Mouse (Mus musculus): Measurements from ENCODE around the gene Slc10a1.
"Not testable (repeated sequence)": the region's sequence is repeated elsewhere in the genome, so short reads cannot be mapped to it uniquely, and the experiment has no call there.

Slc10a1 gene

DNA sequence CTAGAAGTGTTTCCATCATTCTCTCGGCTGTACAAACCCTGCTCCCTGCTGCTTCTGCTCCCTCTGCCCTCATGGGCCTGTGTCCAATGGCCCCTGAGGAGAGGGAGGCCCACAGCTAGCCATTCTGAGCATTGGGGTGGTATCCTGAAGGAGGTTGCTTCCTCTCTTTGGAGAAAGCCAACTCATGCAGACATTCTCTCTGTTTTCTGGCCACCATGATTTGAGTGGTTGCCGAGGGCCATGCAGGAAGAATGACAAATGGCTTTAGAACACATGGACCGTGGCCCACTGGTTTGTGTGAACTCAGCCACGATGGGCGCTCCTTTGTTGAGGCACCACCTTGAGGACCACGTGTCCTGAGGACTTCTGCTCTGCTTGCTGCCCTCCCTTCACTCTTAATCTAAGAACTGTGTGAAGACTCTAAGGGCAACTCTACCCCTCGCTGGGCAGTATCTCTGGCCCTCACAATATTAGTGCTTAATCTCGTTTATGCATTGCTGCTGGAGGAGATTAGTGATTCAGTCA lies 1.7 kb upstream of the Slc10a1 start:
- in situ Hi-C loops (cut with MboI; ENCODE audit: low sequenced_read_pairs), result no loop called here

DNA sequence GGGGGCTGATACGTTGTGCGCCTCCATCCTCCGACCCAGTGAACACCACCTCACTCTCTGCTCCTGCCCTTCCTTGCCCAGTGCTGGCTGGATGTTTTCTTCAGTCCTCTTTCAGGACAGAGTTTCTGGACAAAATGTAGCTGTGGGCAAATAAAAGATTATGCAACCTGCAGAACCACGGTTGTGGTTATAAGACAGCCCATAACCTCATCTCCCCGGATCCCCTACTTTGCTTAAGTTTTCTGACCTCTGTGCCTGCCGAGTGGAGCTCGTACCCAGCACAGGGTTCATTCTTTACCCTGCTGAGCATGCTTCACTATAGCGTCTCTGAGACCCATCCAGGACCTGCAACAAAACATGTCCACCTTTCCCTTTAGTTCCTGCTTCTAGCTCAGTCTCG lies 587 bp downstream of the Slc10a1 start:
- in situ Hi-C loops (cut with MboI; ENCODE audit: low sequenced_read_pairs), result no loop called here

DNA sequence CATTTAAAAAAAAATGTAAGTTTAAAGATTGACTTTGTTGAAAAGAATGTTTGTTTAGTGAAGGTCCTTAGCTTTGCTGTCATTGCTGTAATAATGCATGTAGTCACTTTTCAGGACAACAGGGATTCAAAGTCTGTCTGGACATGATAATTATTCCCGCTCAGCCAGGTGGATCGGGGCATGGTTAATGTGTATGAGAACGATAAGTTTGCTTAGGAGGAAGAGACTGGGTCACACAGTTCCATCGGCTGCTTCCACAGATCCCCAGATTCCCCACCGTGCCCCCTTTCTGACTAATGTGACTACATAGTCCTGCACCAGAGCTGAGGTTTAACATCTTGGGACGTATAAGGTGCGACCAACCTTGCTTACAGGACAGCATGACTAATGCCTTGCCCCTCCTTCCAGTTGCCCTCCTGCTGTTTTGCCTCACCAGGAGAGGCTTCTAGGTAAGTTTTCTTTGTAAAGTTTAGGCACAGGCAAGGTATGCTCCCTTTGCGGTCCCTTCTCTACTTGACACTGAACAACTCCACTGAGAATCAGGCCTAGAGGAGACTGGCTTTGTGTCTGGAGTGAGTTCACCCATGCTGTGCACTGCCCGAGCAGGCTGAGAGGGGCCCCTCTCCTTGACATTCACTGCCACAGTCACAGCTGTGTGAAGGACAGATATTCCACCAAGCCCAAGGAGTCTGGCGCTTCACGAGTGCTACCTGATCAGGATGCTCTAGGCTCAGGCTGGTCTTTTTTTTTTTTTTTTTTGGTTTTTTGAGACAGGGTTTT lies 2.3 kb downstream of the Slc10a1 start:
- in situ Hi-C loops (cut with MboI; ENCODE audit: low sequenced_read_pairs), result no loop called here

DNA sequence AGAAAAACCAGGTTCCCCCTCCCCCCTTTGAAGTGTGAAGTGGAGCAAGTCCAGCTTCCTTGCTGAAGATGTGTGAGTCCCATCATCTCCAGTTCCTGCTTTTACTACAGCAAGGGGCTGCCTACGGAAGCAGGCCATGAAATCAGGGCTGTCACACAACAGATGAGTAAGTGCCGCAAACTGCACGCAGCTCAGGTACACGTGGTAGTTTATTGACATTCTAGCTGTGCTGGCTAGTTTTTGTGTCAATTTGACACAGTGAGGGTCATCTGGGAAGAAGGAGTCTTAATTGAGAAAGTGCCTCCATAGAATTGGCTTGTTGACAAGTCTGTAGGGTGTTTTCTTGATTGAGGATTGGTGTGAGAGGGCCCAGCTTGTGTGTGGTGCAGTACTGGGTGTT lies 5.9 kb downstream of the Slc10a1 start:
- in situ Hi-C loops (cut with MboI; ENCODE audit: low sequenced_read_pairs), result no loop called here

DNA sequence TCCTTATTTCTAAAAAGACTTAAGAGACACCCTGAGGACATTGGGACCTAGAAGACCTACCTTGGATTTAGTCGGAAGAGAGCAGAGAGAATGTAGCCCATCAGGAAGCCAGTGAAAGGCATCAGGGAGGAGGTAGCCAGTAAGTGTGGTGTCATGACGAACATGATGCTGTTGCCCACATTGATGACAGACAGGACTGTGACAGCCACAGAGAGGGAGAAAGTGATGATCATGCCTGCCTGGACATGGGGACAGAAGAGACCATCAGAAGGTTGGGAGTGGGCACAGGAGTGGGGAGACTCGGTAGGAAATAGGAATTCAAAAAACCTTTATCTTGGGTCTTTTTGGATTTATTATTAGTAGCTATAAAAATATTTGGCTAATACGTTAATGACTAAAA lies 10.5 kb downstream of the Slc10a1 start:
- in situ Hi-C loops (cut with MboI; ENCODE audit: low sequenced_read_pairs), result no loop called here

DNA sequence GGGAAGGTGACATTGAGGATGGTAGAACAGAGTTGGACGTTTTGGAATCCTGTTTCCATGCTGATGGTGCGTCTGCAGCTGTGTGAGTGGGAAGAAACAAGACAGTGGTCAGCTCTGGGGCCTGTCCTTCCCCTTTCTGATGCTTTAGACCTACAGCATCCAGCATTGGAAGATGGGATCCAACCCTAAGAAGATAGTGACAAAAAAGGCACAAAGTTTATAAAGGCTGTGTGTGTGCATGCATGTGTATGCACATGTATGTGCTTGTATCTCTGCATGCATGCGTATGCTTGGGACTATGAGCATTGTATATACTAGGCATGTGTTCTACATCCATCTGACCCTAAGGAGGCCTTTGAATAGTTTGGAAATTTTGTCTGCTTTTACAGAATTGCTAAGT lies 12.5 kb downstream of the Slc10a1 start:
- in situ Hi-C loops (cut with MboI; ENCODE audit: low sequenced_read_pairs), result no loop called here

DNA sequence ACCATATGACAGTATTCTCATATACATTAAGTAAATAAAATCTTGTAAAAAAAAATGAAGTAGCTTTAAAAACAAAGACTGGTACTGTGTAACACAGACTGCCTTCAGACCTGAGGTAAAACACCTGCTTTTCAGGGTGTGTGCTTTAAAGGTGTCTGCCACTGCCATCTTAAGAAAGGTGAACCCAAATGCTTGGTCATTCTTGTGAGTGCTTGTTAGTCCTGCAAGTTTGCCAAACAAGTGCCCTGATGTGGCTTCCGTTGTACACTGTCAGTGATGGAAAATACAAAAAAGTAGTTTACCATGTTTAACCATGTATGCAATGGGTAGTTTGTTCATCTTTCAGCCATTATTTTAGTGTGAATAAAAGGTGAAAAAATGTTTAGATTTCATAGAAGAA lies 16.0 kb downstream of the Slc10a1 start:
- in situ Hi-C loops (cut with MboI; ENCODE audit: low sequenced_read_pairs), result no loop called here

DNA sequence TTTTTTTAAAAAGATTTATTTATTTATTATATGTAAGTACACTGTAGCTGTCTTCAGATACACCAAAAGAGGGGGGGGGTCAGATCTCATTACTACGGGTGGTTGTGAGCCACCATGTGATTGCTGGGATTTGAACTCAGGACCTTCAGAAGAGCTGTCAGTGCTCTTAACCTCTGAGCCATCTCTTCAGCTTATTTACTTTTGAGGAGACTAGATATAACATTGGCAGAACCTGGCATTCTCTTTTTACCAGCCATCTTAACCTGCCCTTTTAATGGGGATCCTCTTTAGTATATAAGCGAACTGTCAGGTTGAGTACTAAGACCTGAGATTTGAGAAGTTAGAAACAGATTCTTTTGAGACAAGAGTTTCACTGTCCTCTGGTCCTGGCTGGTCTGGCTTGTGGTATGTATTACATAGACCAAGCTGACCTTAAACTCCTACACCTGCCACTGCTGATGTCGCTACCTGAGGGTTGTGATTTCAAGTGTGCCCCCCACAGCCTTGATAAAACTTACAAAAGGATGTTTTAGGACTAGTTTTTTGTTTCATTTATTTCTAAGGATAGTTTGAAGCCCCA lies 16.8 kb downstream of the Slc10a1 start:
- in situ Hi-C loops (cut with MboI; ENCODE audit: low sequenced_read_pairs), result no loop called here

DNA sequence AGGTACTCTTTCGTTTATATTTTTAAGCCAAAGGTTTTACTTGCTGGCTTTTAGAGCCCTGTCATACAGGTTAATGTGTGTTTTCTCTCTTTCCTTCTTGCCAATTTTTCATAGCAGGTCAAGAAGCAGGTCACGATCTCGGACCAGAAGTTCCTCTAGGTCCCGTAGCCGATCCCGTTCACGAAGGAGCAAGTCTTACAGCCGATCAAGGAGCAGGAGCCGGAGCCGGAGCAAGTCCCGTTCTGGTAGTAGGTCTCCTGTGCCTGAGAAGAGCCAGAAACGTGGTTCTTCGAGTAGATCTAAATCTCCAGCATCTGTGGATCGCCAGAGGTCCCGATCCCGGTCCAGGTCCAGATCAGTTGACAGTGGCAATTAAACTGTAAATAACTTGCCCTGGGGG lies 18.9 kb downstream of the Slc10a1 start:
- in situ Hi-C loops (cut with MboI; ENCODE audit: low sequenced_read_pairs), result not testable (repeated sequence)

DNA sequence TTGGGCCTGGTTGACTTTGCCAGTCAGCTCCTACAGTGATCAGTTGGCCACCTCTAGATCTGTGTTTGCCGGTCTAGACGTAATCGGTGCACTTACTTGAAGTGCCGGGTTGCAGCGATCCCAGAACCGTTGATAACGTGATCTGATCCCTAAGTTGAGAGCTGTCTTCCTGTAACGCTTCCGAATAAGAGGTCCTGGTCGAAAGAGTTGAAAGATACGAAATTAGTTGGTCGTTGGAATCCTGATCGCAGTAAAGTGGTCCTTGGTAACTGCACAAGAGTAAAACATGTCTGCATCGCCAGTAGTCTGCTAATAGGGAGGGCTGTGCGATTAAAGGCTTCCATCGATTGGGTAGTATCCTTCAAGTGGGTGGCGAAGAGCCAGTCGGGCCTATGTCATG lies 20.3 kb downstream of the Slc10a1 start:
- in situ Hi-C loops (cut with MboI; ENCODE audit: low sequenced_read_pairs), result no loop called here

DNA sequence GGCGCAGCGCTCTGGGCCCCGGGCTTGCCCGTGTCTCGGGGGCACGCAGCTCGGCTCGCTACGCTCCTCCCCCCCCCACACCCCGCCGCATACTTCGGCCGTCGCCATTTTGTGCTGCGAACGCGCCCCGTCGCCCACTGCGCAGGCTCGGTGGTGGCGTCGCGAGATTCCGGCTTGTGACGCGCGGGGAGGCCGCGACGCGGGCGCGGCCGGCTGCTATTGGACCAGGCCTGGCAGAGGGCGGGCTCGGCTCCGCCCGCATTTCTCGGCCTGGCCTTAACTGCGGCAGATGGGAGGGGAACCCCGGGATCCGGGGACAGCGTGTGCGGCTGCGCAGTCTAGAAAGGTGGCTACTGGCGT lies 22.5 kb downstream of the Slc10a1 start:
- in situ Hi-C loops (cut with MboI; ENCODE audit: low sequenced_read_pairs), result no loop called here

DNA sequence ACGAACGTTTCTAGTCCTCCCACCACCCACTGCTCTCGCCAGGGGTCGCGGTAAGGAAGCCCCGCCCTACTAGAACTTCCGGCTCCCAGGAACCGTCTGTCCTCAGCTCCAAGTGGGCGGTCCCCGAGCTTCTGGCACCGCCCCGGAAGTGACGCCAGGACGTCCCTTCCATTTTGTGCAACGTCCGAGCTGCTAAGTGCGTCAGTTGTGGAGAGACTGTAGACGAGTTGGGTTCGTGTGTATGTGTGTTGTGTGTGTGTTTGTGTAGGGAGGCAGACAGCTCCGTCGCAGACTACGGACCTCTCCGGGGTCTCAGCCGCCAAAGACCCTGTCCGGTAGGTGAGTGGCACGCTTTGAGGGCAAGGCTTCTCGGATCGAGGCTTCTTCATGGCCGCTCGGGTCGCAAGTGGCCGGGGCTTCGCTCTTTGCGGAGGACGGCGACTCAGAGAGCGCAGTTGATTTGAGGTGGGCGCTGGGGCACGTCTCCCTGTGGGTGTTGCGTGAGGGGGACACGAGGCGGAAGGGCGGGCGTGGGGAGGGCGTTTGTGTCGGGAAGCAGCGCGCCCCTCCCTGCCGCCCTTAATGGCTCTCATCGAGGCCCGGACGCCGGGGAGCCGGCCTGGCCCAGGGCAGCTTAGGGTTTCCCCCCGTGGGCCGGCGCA lies 23.0 kb downstream of the Slc10a1 start, which contains the start of gene Srsf5:
Srsf5 (plus strand) TSS at position 171 of the 662 bp plus-strand sequence.
- in situ Hi-C loops (cut with MboI; ENCODE audit: low sequenced_read_pairs), result no loop called here

DNA sequence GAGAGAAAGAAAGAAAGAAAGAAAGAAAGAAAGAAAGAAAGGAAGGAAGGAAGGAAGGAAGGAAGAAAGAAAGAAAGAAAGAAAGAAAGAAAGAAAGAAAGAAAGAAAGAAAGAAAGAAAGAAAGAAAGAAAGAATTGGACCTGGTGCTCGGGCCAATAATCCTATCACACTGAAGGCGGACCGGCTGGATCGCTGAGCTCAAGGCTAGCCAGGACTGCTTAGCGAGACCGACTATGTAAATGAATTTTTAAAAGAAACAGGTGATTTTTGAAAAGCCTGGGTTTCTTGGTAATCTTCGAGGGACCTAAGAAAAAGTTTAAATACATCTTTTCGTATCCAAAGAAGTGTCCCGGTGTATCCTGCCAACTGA lies 23.6 kb downstream of the Slc10a1 start:
- in situ Hi-C loops (cut with MboI; ENCODE audit: low sequenced_read_pairs), result not testable (repeated sequence)

DNA sequence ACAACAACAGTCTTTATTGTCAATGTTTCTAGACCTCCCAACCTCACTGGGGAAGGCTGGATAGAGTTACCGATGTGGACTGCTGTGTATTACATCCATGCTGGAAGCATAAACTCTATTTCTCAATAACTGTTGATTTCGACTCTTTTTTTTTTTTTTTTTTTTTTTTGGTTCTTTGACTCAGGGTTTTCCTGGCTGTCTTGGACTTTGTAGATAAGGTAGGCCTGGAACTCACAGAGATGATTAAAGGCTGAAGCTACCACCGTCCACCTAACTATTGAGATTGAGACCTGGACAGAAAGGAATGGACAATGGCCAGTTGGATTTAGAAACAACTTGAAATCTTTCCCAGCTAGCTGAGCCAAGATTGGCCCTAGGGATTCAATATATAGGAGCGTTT lies 24.3 kb downstream of the Slc10a1 start:
- in situ Hi-C loops (cut with MboI; ENCODE audit: low sequenced_read_pairs), result no loop called here

DNA sequence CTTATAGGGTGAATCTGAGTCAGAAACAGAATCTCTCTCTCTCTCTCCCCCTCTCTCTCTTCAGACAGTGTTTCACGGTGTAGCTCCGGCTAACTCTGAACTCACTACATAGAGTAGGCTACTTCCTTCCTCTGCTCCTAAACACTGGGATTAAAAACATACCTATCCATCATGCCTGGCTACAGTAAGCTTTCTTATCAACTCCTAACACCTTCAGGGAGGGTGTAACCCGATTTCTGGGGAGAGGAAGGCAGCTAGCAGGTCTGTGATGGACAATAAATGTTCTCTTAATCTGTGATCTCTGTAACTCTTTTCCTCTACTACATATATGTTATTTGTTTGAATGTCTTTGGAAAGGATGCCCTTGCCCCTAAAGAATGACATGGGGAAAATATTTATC lies 25.1 kb downstream of the Slc10a1 start:
- in situ Hi-C loops (cut with MboI; ENCODE audit: low sequenced_read_pairs), result no loop called here

DNA sequence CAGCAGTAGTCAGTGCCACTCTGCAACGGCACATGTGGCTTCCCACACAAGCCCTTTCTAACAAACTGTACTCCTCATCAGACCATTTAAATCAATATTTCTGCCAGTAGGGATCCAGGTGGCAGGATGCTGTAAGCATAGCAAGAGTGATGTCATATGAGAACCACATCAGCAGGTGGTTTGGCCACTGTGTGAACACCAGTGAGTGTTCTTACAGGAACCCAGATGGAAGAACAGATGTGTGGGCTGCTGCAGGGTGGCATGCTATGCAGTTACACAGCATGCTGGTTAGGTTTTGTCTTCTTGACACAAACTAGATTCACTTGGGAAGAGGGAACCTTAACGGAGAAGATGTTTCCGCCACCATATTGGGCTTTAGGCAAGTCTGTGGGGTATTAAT lies 26.6 kb downstream of the Slc10a1 start:
- in situ Hi-C loops (cut with MboI; ENCODE audit: low sequenced_read_pairs), result no loop called here

DNA sequence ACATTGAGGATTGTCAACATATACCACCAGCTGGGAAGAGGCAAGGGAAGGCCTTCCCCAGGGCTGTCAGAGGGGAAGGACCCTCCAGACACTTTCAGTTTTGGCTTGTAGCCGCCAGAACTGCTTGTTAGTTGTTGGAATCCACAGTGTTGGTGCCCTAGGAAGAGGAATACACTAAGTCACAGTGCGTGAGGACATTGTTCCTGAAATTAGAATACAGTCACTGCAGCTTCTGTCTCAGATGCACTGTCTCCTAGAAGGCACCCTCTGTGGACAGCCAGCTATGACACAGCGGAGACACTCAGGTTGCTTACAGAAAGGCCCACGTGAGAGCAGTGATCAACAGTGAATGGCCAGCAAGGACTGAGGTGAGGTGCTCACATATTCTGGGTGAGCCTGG lies 29.3 kb downstream of the Slc10a1 start:
- in situ Hi-C loops (cut with MboI; ENCODE audit: low sequenced_read_pairs), result no loop called here

DNA sequence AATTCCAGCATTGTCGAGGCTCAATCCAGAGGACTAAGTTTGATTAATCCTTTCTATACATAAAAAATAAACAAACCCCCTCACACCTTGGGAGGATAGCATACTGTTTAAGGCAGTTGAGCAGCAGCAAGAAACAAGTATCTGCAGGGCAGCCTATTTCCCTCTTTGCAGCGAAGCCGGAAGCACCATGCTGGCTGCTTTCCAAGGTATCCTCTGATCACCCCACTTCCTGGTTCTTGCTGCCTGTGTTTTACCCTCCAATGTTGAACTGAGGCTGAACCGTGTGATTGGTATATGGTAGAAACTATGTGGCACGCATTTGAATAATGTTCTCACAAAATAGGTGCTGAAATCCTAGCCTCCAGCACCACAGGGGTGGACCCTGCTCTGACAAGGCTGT lies 29.9 kb downstream of the Slc10a1 start:
- in situ Hi-C loops (cut with MboI; ENCODE audit: low sequenced_read_pairs), result no loop called here

DNA sequence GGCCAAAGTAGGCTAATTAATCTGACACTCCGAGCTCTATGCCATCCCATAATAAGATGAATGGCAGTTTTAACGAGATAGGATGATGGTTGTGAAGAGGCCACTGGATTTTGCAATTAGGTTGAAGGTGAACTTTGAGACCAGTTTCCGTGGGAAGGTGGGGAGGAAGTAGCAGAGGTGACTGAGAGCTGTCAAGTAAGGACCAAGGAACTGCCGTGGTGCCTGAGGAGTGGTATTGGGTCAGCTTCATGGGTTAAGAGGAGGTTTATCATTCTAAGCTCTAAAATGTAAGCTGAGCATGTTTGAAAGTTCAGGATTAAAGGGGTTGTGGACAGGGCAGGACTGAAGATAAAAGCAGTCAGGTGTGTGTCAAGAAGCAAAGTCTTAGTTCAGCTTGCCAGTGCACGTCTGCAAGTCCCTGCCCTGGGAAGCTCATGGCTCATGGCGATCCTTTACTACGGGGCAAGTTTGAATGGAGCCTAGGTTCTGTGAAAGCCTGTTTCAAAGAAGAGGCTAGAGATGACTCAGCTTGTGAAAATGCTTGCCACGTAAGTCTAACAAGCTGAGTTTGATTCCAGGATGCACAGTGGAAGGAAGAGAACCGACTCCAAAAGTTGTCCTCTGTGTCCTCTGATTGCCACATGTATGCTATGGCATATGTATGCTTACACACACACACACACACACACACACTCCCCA lies 31.0 kb downstream of the Slc10a1 start:
- in situ Hi-C loops (cut with MboI; ENCODE audit: low sequenced_read_pairs), result no loop called here

DNA sequence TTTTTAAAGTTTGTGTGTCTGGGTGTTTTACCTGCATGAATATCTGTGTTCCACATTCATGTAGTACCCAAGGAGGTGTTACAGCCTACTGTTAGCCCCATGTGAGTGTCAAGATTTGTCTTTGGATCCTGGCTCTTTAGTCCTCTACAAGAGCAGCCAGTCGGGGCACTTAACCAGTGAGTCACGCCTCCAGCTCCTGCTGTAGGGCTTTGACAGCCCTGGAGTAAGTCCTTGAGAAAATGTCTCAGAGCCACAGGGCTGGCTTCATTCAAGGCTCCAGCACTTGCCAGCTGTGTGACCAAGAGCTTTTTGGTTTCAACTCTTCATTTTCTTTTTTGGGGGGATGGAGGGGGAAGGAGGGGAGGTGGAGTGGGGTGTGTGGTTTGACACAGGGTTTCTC lies 31.8 kb downstream of the Slc10a1 start:
- in situ Hi-C loops (cut with MboI; ENCODE audit: low sequenced_read_pairs), result no loop called here

DNA sequence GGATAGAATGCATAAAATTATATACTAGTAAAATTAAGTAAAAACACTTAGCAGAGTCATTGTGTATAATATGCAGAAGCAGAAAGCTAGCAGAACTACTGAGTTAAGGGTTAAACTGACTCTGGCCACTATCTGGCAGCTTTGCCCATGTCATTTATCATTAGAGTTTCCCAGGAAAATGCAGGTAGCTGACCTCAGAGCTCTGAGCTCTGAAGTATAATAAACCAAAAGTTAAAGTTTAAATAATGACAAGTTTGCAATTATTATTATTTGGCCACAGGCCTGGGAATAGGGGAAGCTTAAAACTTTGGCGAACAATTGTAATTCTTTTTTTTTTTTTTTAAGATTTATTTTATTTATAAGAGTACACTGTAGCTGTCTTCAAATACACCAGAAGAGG lies 35.6 kb downstream of the Slc10a1 start:
- in situ Hi-C loops (cut with MboI; ENCODE audit: low sequenced_read_pairs), result no loop called here
